Mouse (Mus musculus) myocyte (in vitro differentiated cells): ENCODE results near the gene Rpl36. TPM values are rescaled to one million over a fixed set of nuclear protein-coding genes. Genes with fewer than 3 reads are reported as not detected.
A peak's percentile ranks its signal among the peaks of the same experiment; 100 is the strongest.
"Not testable (repeated sequence)": the region's sequence is repeated elsewhere in the genome, so short reads cannot be mapped to it uniquely, and the experiment has no call there.

Source experiments
- H3K27me3 ChIP-seq: one replicate; pipeline ENCODE4 v1.6.1; 2011; ENCODE audit not compliant: control insufficient read depth, insufficient read depth, insufficient read length
- H3K36me3 ChIP-seq: one replicate; pipeline ENCODE4 v1.6.1; 2011; ENCODE audit not compliant: control insufficient read depth, insufficient read depth
- H3K4me2 ChIP-seq: one replicate; pipeline ENCODE4 v1.6.1; 2011; ENCODE audit warnings: low read depth, control low read depth
- H3K4me3 ChIP-seq: one replicate; pipeline ENCODE4 v1.5.1; 2011; ENCODE audit warnings: mild to moderate bottlenecking, control low read depth, moderate library complexity
- H3K79me2 ChIP-seq: one replicate; pipeline ENCODE4 v1.6.1; 2011; ENCODE audit not compliant: control insufficient read depth, insufficient read depth
- H3ac ChIP-seq: one replicate; pipeline ENCODE4 v1.6.1; 2011; ENCODE audit not compliant: control insufficient read depth, insufficient read length
- CEBPB ChIP-seq: IDR thresholded peaks from 2 replicates; pipeline ENCODE4 v1.6.1; 2011; ENCODE audit warnings: mild to moderate bottlenecking, moderate library complexity; ENCODE audit not compliant: poor library complexity, insufficient read depth, severe bottlenecking
- E2F4 ChIP-seq: IDR thresholded peaks from one replicate; pipeline ENCODE4 v1.6.1; 2011; ENCODE audit warnings: mild to moderate bottlenecking, control low read depth, moderate library complexity; ENCODE audit not compliant: insufficient read depth
- MAX ChIP-seq: IDR thresholded peaks from one replicate; pipeline ENCODE4 v1.6.1; 2011; ENCODE audit warnings: low read depth, mild to moderate bottlenecking, control low read depth
- MYOD1 ChIP-seq, 3 experiments: IDR thresholded peaks; one replicate each; pipeline ENCODE4 v1.6.1; 2011; ENCODE audit warnings: control low read depth in 2 of 3, low read depth in 2 of 3, mild to moderate bottlenecking in 2 of 3, moderate library complexity in 1 of 3; ENCODE audit not compliant: insufficient read length in 2 of 3, control insufficient read depth in 1 of 3
- MYOG ChIP-seq, 3 experiments: IDR thresholded peaks; one replicate each; pipeline ENCODE4 v1.6.1; 2011; ENCODE audit warnings: control low read depth in 2 of 3, low read depth in 2 of 3, mild to moderate bottlenecking in 2 of 3; ENCODE audit not compliant: insufficient read length in 2 of 3, control insufficient read depth in 1 of 3, insufficient read depth in 1 of 3
- POLR2A ChIP-seq: IDR thresholded peaks from one replicate; pipeline ENCODE4 v1.6.1; 2011; ENCODE audit warnings: low read depth, mild to moderate bottlenecking, control low read depth, moderate library complexity; ENCODE audit not compliant: insufficient read length
- POLR2AphosphoS2 ChIP-seq: IDR thresholded peaks from one replicate; pipeline ENCODE4 v1.6.1; 2011; ENCODE audit warnings: low read depth, control low read depth; ENCODE audit not compliant: insufficient read length
- REST ChIP-seq: IDR thresholded peaks from one replicate; pipeline ENCODE4 v1.6.1; 2011; ENCODE audit warnings: mild to moderate bottlenecking, control low read depth, moderate library complexity; ENCODE audit not compliant: insufficient read depth, insufficient read length
- SRF ChIP-seq: IDR thresholded peaks from one replicate; pipeline ENCODE4 v1.6.1; 2011; ENCODE audit warnings: low read depth; ENCODE audit not compliant: control insufficient read depth, insufficient read length
- TCF12 ChIP-seq: IDR thresholded peaks from one replicate; pipeline ENCODE4 v1.6.1; 2011; ENCODE audit warnings: mild to moderate bottlenecking, control low read depth; ENCODE audit not compliant: poor library complexity, insufficient read depth, severe bottlenecking
- TCF3 ChIP-seq: IDR thresholded peaks from one replicate; pipeline ENCODE4 v1.6.1; 2011; ENCODE audit warnings: low read depth, control low read depth; ENCODE audit not compliant: insufficient read length
- USF1 ChIP-seq: IDR thresholded peaks from one replicate; pipeline ENCODE4 v1.6.1; 2011; ENCODE audit warnings: low read depth, mild to moderate bottlenecking, control low read depth, moderate library complexity
- polyA plus RNA-seq: library from polyadenylated mRNA; unstranded; fragments of >200 nt; fragmentation: generic; extraction: Trizol; gene quantifications from one replicate; pipeline ENCODE4 v1.2.1, GENCODE M21; 2012; ENCODE audit warnings: missing spikeins

Gene Rpl36
- polyA plus RNA-seq, 1 experiment: 3,746 TPM

DNA sequence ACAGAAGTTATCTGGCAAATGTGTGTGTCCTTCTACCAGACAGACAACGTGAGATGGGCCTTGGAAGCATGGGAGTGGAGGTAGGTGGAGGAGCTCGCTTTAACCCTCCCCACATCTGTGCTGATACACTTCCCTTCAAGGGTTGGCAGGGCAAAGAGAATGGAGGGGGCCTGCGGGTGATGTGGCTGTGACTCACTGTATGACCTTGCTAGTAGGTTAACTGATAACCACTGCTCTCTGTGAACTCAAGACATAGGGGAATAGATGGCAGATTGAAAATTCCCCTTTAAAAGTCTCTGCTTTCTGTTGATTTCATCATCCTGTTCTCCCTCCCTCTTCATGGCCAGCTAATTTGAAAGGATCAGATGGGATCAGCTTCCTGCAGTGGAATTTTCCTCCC is 12.3 kb downstream of the Rpl36 start:
- TF ChIP-seq CEBPB: peak; percentile 90
- TF ChIP-seq E2F4: no peak
- TF ChIP-seq MYOG (IDR thresholded peaks at IDR 0.05; ENCODE audit: control insufficient read depth in 1 of 3, insufficient read depth in 1 of 3, insufficient read length in 2 of 3, low read depth in 2 of 3): no peak
- TF ChIP-seq POLR2AphosphoS2: peak; percentile 79
- peak; percentile 45 for TF ChIP-seq POLR2A
- TF ChIP-seq MYOD1 (IDR thresholded peaks at IDR 0.05; ENCODE audit: control insufficient read depth in 1 of 3, insufficient read length in 2 of 3, low read depth in 2 of 3): no peak
- H3ac ChIP-seq: peak overlapping the region; percentile 94

GRCm38 (mm10) chr17:56626260-56626659 is 13.0 kb downstream of the Rpl36 start:
- H3K79me2 ChIP-seq: peaks cover 39% of the 10 kb centered on the region
- peaks cover 4% of the 10 kb centered on the region for H3K27me3 ChIP-seq
- H3ac ChIP-seq: peak overlapping the region; percentile 94
- peaks cover 39% of the 10 kb centered on the region for H3K36me3 ChIP-seq
- H3K4me2 ChIP-seq: peak overlapping the region; percentile 92
- H3K4me3 ChIP-seq: peak overlapping the region; percentile 93
- TF ChIP-seq POLR2AphosphoS2 (peak; percentile 17), CEBPB (no peak)

More for the DNA sequence above, 12.3 kb downstream of the Rpl36 start:
- Histone ChIP-seq H3K27me3 (peaks cover 4% of the 10 kb centered on the region), H3K36me3 (peaks cover 44% of the 10 kb centered on the region), H3K79me2 (peaks cover 39% of the 10 kb centered on the region), H3K4me2 (peak overlapping the region; percentile 92), H3K4me3 (peak overlapping the region; percentile 93)

DNA sequence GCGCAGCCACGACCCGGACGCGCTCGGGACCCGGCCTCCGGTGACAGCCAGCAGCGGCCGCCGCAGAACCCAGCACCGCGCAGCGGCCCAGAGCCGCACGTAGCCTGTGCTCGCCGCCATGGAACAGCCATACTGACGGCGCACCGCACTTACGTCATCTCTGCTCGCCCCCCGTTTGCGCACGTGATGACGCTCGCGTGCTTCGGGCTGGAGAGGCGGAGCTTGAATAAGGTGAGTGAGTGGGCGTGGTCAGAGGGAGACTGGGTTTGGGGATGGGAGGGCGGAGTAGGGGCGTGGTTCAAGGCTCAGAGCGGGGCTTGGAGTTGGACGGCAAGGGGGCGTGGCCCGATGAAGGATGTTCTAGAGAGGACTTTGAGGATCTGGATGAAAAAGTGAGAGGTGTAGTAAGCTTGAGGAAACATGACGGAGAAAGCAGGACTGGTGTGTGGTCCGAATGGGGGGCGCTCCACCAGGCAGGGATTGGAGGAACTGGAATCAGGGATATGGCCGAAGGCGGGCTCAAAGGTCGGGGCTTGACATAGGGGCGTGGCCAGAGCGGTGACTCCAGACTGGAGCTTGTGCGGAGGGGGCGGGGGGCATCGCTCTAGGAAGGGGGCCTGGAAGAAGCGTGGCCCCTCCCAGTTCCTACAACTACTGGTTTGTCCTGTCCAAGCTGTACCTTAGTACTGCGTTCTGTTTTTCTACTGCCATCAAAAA is 13.7 kb downstream of the Rpl36 start, which contains the start of gene Lonp1:
Lonp1 (minus strand) TSS at position 134 of the 717 bp plus-strand sequence.
- peak; percentile 98 for TF ChIP-seq USF1
- peak in 2 of 3 experiments; percentile 4 to 57 for TF ChIP-seq MYOD1 (IDR thresholded peaks at IDR 0.05; ENCODE audit: control insufficient read depth in 1 of 3, insufficient read length in 2 of 3, low read depth in 2 of 3)
- TF ChIP-seq TCF12: no peak
- TF ChIP-seq MYOG (IDR thresholded peaks at IDR 0.05; ENCODE audit: control insufficient read depth in 1 of 3, insufficient read depth in 1 of 3, insufficient read length in 2 of 3, low read depth in 2 of 3): peak in 1 of 3 experiments; percentile 11
- TF ChIP-seq REST: peak; percentile 47
- TF ChIP-seq POLR2A: peak; percentile 94
- TF ChIP-seq POLR2AphosphoS2: peak; percentile 95
- TF ChIP-seq E2F4: no peak
- peak; percentile 95 for TF ChIP-seq SRF
- TF ChIP-seq MAX: peak; percentile 60
- TF ChIP-seq CEBPB: no peak
- no peak for TF ChIP-seq TCF3
- peaks cover 6% of the 10 kb centered on the region for H3K27me3 ChIP-seq
- H3K79me2 ChIP-seq: peaks cover 39% of the 10 kb centered on the region
- H3K36me3 ChIP-seq: peaks cover 33% of the 10 kb centered on the region
- H3K4me3 ChIP-seq: peak within 1 kb of the TSS; percentile 93
- peak within 1 kb of the TSS; percentile 94 for H3ac ChIP-seq
- peak within 1 kb of the TSS; percentile 94 for H3K4me2 ChIP-seq

DNA sequence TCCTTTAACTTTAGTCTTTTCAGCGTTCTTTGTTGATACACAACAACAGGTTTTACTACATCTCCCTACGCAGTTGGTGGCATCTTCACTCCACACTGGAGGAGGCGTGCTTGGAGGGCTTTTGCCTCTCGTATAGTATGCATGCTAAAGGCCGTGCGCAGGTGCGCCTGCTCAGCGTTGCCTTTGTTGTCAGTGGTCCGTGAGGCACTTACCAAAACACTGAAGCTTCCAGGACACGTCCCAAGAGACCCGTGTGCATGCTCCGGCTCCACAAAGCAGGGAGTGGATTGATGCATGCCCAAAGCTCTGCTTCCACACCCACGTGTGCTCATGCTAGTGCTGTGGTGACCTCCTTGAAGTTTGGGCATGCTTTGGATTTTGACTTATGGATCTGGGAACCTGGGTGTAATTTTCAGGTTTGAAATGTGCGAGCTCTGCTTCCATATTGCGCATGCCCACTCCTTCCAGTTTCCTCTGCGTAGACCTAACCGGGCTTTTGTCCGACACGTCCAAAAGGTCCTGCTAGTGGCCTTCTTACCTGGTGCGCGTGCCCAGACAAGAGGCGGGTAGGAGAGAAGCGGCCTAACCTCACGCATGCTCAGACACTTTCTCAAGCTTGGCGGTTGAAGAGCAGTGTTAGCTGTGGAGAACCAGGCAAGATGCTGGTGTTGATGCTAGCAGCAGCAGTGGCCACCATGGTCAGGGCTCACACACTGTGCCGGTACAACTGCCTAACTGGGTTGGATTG is 14.5 kb downstream of the Rpl36 start, which contains the start of gene Catsperd:
Catsperd (plus strand) TSS at position 614 of the 748 bp plus-strand sequence.
- peaks cover 9% of the 10 kb centered on the region for H3K27me3 ChIP-seq
- H3ac ChIP-seq: peak within 1 kb of the TSS; percentile 94
- TF ChIP-seq POLR2AphosphoS2 (no peak), POLR2A (no peak), CEBPB (no peak), TCF12 (no peak), MYOD1 (IDR thresholded peaks at IDR 0.05; ENCODE audit: control insufficient read depth in 1 of 3, insufficient read length in 2 of 3, low read depth in 2 of 3) (no peak), USF1 (no peak)
- H3K79me2 ChIP-seq: peaks cover 34% of the 10 kb centered on the region
- peak within 1 kb of the TSS; percentile 94 for H3K4me2 ChIP-seq
- H3K4me3 ChIP-seq: peak within 1 kb of the TSS; percentile 93
- peaks cover 27% of the 10 kb centered on the region for H3K36me3 ChIP-seq

DNA sequence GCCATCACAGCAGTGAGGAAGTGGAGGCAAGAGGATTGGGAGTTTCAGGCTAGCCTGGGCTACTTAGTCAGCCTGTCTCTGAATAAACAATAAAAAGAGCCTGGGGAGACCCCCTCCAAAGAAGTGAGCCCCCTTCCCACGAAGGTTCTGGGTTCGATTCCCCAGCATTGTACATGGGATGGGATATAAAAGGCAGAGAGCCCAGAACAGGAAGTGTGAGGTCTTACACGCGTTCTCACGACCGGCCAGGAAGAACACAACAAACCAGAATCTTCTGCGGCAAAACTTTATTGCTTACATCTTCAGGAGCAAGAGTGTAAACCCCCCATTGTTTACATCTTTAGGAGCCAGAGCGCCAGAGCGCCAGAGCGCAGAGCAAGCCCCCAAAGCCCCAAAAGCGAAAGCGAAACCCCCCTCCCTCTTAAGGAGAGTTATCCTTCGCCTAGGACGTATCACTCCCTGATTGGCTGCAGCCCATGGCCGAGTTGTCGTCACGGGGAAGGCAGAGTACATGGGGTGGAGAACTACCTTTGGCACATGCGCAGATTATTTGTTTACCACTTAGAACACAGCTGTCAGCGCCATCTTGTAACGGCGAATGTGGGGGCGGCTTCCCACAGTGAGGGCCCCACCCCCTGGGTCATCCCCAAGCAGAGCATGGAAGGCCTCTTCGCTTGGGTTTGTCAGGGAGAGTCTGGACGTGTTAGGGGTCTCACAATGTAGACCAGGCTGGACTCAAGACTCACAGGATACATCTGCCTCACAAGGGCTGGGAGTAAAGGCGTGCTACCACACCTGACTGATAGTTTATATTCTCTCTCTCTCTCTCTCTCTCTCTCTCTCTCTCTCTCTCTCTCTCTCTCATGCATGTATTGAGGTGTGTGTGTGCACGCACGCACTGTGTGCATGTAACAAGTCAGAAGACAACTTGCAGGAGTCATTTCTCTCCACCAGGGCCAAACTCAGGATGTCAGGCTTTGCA is 16.9 kb downstream of the Rpl36 start:
- H3K4me2 ChIP-seq, H3K36me3 ChIP-seq, H3ac ChIP-seq, H3K4me3 ChIP-seq: not testable (repeated sequence)
- H3K79me2 ChIP-seq: peaks cover 10% of the 10 kb centered on the region
- H3K27me3 ChIP-seq: peaks cover 19% of the 10 kb centered on the region
